7 mouse cellular contexts compared by ENCODE assay signal in genomic region chr2:120245421-120246016, GRCm38 (mm10). TPM values are rescaled to one million over a fixed set of nuclear protein-coding genes. Genes with fewer than 3 reads are reported as not detected.
DNase-seq lines count a peak whose midpoint lies in the region; ATAC-seq lines count a peak whose summit lies in the region.

No protein-coding gene starts in this region.

- peaks cover 40% of the 10 kb centered on the region for H3K27me3 ChIP-seq in embryonic facial prominence, embryonic 10.5 days (replicated peaks; ENCODE audit: low read depth, poor library complexity, severe bottlenecking)
- H3K27me3 ChIP-seq in hindbrain, embryonic 11.5 days (ENCODE audit: control insufficient read depth, insufficient read depth, low read length): no peaks in the 10 kb centered on the region; the same call in 1 of the 2 replicates
- peaks cover 30% of the 10 kb centered on the region for H3K27me3 ChIP-seq in midbrain, embryonic 12.5 days

- peak overlapping the region; percentile 64 for H3K4me2 ChIP-seq in hindbrain, embryonic 11.5 days (replicated peaks; ENCODE audit: low read depth, low read length)
- H3K4me2 ChIP-seq in midbrain, embryonic 12.5 days (replicated peaks): peak overlapping the region; percentile 74

- H3K27ac ChIP-seq in embryonic facial prominence, embryonic 10.5 days (replicated peaks): no peak overlapping the region; the same call in 1 of the 2 replicates
- no peak overlapping the region for H3K27ac ChIP-seq in hindbrain, embryonic 11.5 days (ENCODE audit: low read depth, low read length)
- no peak overlapping the region for H3K27ac ChIP-seq in midbrain, embryonic 12.5 days (replicated peaks)

- H3K4me3 ChIP-seq in embryonic facial prominence, embryonic 10.5 days: peak overlapping the region; percentile 59
- H3K4me3 ChIP-seq in hindbrain, embryonic 11.5 days (ENCODE audit: low read depth, low read length): peak overlapping the region; percentile 38
- H3K4me3 ChIP-seq in midbrain, embryonic 12.5 days: peak overlapping the region; percentile 46

- no peaks in the 10 kb centered on the region for H3K9me3 ChIP-seq in embryonic facial prominence, embryonic 10.5 days
- H3K9me3 ChIP-seq in hindbrain, embryonic 11.5 days (ENCODE audit: control insufficient read depth, low read length): no peaks in the 10 kb centered on the region
- no peaks in the 10 kb centered on the region for H3K9me3 ChIP-seq in midbrain, embryonic 12.5 days

- WGBS in embryonic facial prominence, embryonic 10.5 days: 15% methylated on average over 9 of the region's 9 CpGs
- WGBS in hindbrain, embryonic 11.5 days: 12% methylated on average over 9 of the region's 9 CpGs
- 15% methylated on average over 9 of the region's 9 CpGs for WGBS in midbrain, embryonic 12.5 days

- peak; percentile 28 to 35 for DNase-seq in left cerebral cortex, postnatal 14 days (ENCODE audit: low spot score in 2 of 2)
- DNase-seq in left cerebral cortex, adult 11 months (ENCODE audit: low spot score): no peak
- peak; percentile 42 for DNase-seq in embryonic facial prominence, embryonic 10.5 days (ENCODE audit: low spot score)
- no peak for DNase-seq in hindbrain, embryonic 11.5 days (ENCODE audit: low spot score)
- no peak for DNase-seq in T-cell, adult 2 months (ENCODE audit: low spot score)
- no peak for DNase-seq in gastrocnemius, postnatal 25 days

- H3K9ac ChIP-seq in hindbrain, embryonic 11.5 days (ENCODE audit: low read depth, low read length): peak overlapping the region; percentile 48
- no peak overlapping the region; the same call in 1 of the 2 replicates for H3K9ac ChIP-seq in midbrain, embryonic 12.5 days (replicated peaks)

- no peak for ATAC-seq in hindbrain, embryonic 11.5 days (ENCODE audit: low FRiP score)
- no peak for ATAC-seq in midbrain, embryonic 12.5 days (ENCODE audit: low FRiP score, low read depth)

- intact Hi-C loops in left cerebral cortex, postnatal 14 days (cut with DNase I): no loop called here

- H3K36me3 ChIP-seq in embryonic facial prominence, embryonic 10.5 days (replicated peaks): no peaks in the 10 kb centered on the region
- H3K36me3 ChIP-seq in hindbrain, embryonic 11.5 days (ENCODE audit: control insufficient read depth, insufficient read depth, low read length): no peaks in the 10 kb centered on the region
- no peaks in the 10 kb centered on the region for H3K36me3 ChIP-seq in midbrain, embryonic 12.5 days

- H3K4me1 ChIP-seq in embryonic facial prominence, embryonic 10.5 days: peaks cover 11% of the 10 kb centered on the region
- H3K4me1 ChIP-seq in hindbrain, embryonic 11.5 days (replicated peaks; ENCODE audit: control insufficient read depth, insufficient read depth, low read length): no peaks in the 10 kb centered on the region
- H3K4me1 ChIP-seq in midbrain, embryonic 12.5 days: 0 out of 2 replicates have a peak, but pooled peaks cover 2% of the 10 kb centered on the region

RNA-seq across cellular contexts. Expression of gene Pla2g4e, which starts 0.4 kb away (rescaled TPM):
- total RNA-seq in left cerebral cortex, postnatal 14 days (2021): 10 to 100 TPM; 27.3 to 30.2 TPM
- not detected in 2 replicates for polyA plus RNA-seq in embryonic facial prominence, embryonic 10.5 days (2016; fragmentation: Nextera tagmentation; extraction: Ambion mirVana)
- 0.11 and 0.31 TPM in 2 replicates for polyA plus RNA-seq in hindbrain, embryonic 11.5 days (2014; fragmentation: Nextera tagmentation; extraction: Ambion mirVana)
- polyA plus RNA-seq in midbrain, embryonic 12.5 days (2016; fragmentation: Nextera tagmentation; extraction: Ambion mirVana): 0.13 and 0.19 TPM in 2 replicates
- total RNA-seq in gastrocnemius, postnatal 25 days (2021): 10 to 100 TPM; 26.9 to 28.8 TPM

RNA-seq across cellular contexts. Expression of gene Pla2g4d, which starts 43.5 kb away (rescaled TPM):
- under 1 TPM in 1 of 2 experiments, not detected in 1; 0.15 TPM for total RNA-seq in left cerebral cortex, postnatal 14 days (2021)
- 0.04 and 0.05 TPM in 2 replicates for polyA plus RNA-seq in embryonic facial prominence, embryonic 10.5 days (2016; fragmentation: Nextera tagmentation; extraction: Ambion mirVana)
- polyA plus RNA-seq in hindbrain, embryonic 11.5 days (2014; fragmentation: Nextera tagmentation; extraction: Ambion mirVana): 0.09 TPM in 1 of 2 replicates, not detected in the other
- polyA plus RNA-seq in midbrain, embryonic 12.5 days (2016; fragmentation: Nextera tagmentation; extraction: Ambion mirVana): not detected in 2 replicates
- total RNA-seq in gastrocnemius, postnatal 25 days (2021): not detected

Comparison
In these comparisons a context has a peak if more than half of its experiments do, and no peak if none do; other contexts are left out.
1. DNase-seq: peak in left cerebral cortex, postnatal 14 days (2 of 2) and embryonic facial prominence, embryonic 10.5 days (single experiment); none in left cerebral cortex, adult 11 months (single experiment), hindbrain, embryonic 11.5 days (single experiment), T-cell, adult 2 months (single experiment) and gastrocnemius, postnatal 25 days (single experiment).
2. Peak in every context shown above with its lines, with median percentiles within 50 percentile points of each other: H3K4me3 ChIP-seq.